Mouse (Mus musculus): Measurements from ENCODE around the gene Dcdc2a. TPM values are rescaled to one million over a fixed set of nuclear protein-coding genes. Genes with fewer than 3 reads are reported as not detected.

The Dcdc2a gene
- polyA plus RNA-seq, 1 experiment from 2014 or later: 1.4 TPM

- H3K36me3 ChIP-seq (ENCODE audit: control insufficient read depth, insufficient read depth, low read length): no peaks in the 10 kb centered on the region
- H3K4me1 ChIP-seq (ENCODE audit: control insufficient read depth, insufficient read depth, low read length): no peaks in the 10 kb centered on the region
- no peak overlapping the region for H3K27ac ChIP-seq (ENCODE audit: low read depth, low read length)
- H3K9me3 ChIP-seq (replicated peaks; ENCODE audit: control insufficient read depth, low read length): no peaks in the 10 kb centered on the region
- H3K27me3 ChIP-seq (replicated peaks; ENCODE audit: control insufficient read depth, insufficient read depth, low read length): no peaks in the 10 kb centered on the region
- ATAC-seq: no peak
- H3K4me3 ChIP-seq (ENCODE audit: low read depth, low read length): no peak overlapping the region
- H3K9ac ChIP-seq (ENCODE audit: low read length): no peak overlapping the region
- DNase-seq (ENCODE audit: low spot score): no peak
- WGBS: 94% methylated on average over 10 of the region's 10 CpGs
- H3K4me2 ChIP-seq (ENCODE audit: low read length): no peak overlapping the region
Observed at GRCm38 (mm10) chr13:25195706-25196105, 139.9 kb downstream of the Dcdc2a start.

GRCm38 (mm10) chr13:25199916-25200315 is 144.1 kb downstream of the Dcdc2a start:
- 72% methylated on average over 3 of the region's 3 CpGs for WGBS

GRCm38 (mm10) chr13:25206950-25207349 is 151.1 kb downstream of the Dcdc2a start:
- ATAC-seq: no peak
- no peaks in the 10 kb centered on the region for H3K9me3 ChIP-seq (replicated peaks; ENCODE audit: control insufficient read depth, low read length)
- H3K27ac ChIP-seq (ENCODE audit: low read depth, low read length): no peak overlapping the region
- 87% methylated on average over 5 of the region's 5 CpGs for WGBS
- no peak overlapping the region for H3K4me3 ChIP-seq (ENCODE audit: low read depth, low read length)
- H3K9ac ChIP-seq (ENCODE audit: low read length): no peak overlapping the region
- H3K27me3 ChIP-seq (replicated peaks; ENCODE audit: control insufficient read depth, insufficient read depth, low read length): no peaks in the 10 kb centered on the region
- no peak overlapping the region for H3K4me2 ChIP-seq (ENCODE audit: low read length)
- DNase-seq (ENCODE audit: low spot score): no peak
- no peaks in the 10 kb centered on the region for H3K36me3 ChIP-seq (ENCODE audit: control insufficient read depth, insufficient read depth, low read length)
- H3K4me1 ChIP-seq (ENCODE audit: control insufficient read depth, insufficient read depth, low read length): no peaks in the 10 kb centered on the region

More at GRCm38 (mm10) chr13:25199916-25200315, 144.1 kb downstream of the Dcdc2a start:
- H3K4me3 ChIP-seq (ENCODE audit: low read depth, low read length): no peak overlapping the region
- no peak overlapping the region for H3K9ac ChIP-seq (ENCODE audit: low read length)
- no peaks in the 10 kb centered on the region for H3K4me1 ChIP-seq (ENCODE audit: control insufficient read depth, insufficient read depth, low read length)
- no peaks in the 10 kb centered on the region for H3K36me3 ChIP-seq (ENCODE audit: control insufficient read depth, insufficient read depth, low read length)
- DNase-seq (ENCODE audit: low spot score) (no peak), ATAC-seq (no peak)
- no peaks in the 10 kb centered on the region for H3K9me3 ChIP-seq (replicated peaks; ENCODE audit: control insufficient read depth, low read length)
- H3K4me2 ChIP-seq (ENCODE audit: low read length): no peak overlapping the region
- H3K27me3 ChIP-seq (replicated peaks; ENCODE audit: control insufficient read depth, insufficient read depth, low read length): no peaks in the 10 kb centered on the region
- no peak overlapping the region for H3K27ac ChIP-seq (ENCODE audit: low read depth, low read length)

- Histone ChIP-seq H3K4me3 (ENCODE audit: low read depth, low read length) (no peak overlapping the region), H3K27ac (ENCODE audit: low read depth, low read length) (no peak overlapping the region), H3K36me3 (ENCODE audit: control insufficient read depth, insufficient read depth, low read length) (no peaks in the 10 kb centered on the region), H3K9ac (ENCODE audit: low read length) (no peak overlapping the region), H3K4me1 (ENCODE audit: control insufficient read depth, insufficient read depth, low read length) (no peaks in the 10 kb centered on the region), H3K4me2 (ENCODE audit: low read length) (no peak overlapping the region), H3K27me3 (replicated peaks; ENCODE audit: control insufficient read depth, insufficient read depth, low read length) (no peaks in the 10 kb centered on the region), H3K9me3 (replicated peaks; ENCODE audit: control insufficient read depth, low read length) (no peaks in the 10 kb centered on the region)
- WGBS: 86% methylated on average over 1 of the region's 1 CpGs
- no peak for DNase-seq (ENCODE audit: low spot score)
- ATAC-seq: no peak
Observed at GRCm38 (mm10) chr13:25218394-25218793, 162.6 kb downstream of the Dcdc2a start.

- Histone ChIP-seq H3K9me3 (replicated peaks; ENCODE audit: control insufficient read depth, low read length) (no peaks in the 10 kb centered on the region), H3K27me3 (replicated peaks; ENCODE audit: control insufficient read depth, insufficient read depth, low read length) (no peaks in the 10 kb centered on the region), H3K27ac (ENCODE audit: low read depth, low read length) (no peak overlapping the region), H3K4me1 (ENCODE audit: control insufficient read depth, insufficient read depth, low read length) (no peaks in the 10 kb centered on the region), H3K4me2 (ENCODE audit: low read length) (no peak overlapping the region), H3K36me3 (ENCODE audit: control insufficient read depth, insufficient read depth, low read length) (no peaks in the 10 kb centered on the region), H3K4me3 (ENCODE audit: low read depth, low read length) (no peak overlapping the region), H3K9ac (ENCODE audit: low read length) (no peak overlapping the region)
- WGBS: 72% methylated on average over 5 of the region's 5 CpGs
- no peak for ATAC-seq
- DNase-seq (ENCODE audit: low spot score): no peak
Observed at GRCm38 (mm10) chr13:25220186-25220787, 164.5 kb downstream of the Dcdc2a start.

GRCm38 (mm10) chr13:25251893-25252292 is 196.1 kb downstream of the Dcdc2a start:
- Histone ChIP-seq H3K9ac (ENCODE audit: low read length) (no peak overlapping the region), H3K4me3 (ENCODE audit: low read depth, low read length) (no peak overlapping the region), H3K36me3 (ENCODE audit: control insufficient read depth, insufficient read depth, low read length) (no peaks in the 10 kb centered on the region), H3K9me3 (replicated peaks; ENCODE audit: control insufficient read depth, low read length) (no peaks in the 10 kb centered on the region), H3K27me3 (replicated peaks; ENCODE audit: control insufficient read depth, insufficient read depth, low read length) (no peaks in the 10 kb centered on the region), H3K4me2 (ENCODE audit: low read length) (no peak overlapping the region), H3K27ac (ENCODE audit: low read depth, low read length) (no peak overlapping the region), H3K4me1 (ENCODE audit: control insufficient read depth, insufficient read depth, low read length) (no peaks in the 10 kb centered on the region)
- DNase-seq (ENCODE audit: low spot score) (peak; percentile 54), ATAC-seq (peak; percentile 81)
- WGBS: 45% methylated on average over 1 of the region's 1 CpGs

GRCm38 (mm10) chr13:25254478-25255263 is 198.9 kb downstream of the Dcdc2a start:
- H3K4me3 ChIP-seq (ENCODE audit: low read depth, low read length): no peak overlapping the region
- ATAC-seq (no peak), DNase-seq (ENCODE audit: low spot score) (no peak)
- no peak overlapping the region for H3K4me2 ChIP-seq (ENCODE audit: low read length)
- H3K9ac ChIP-seq (ENCODE audit: low read length): no peak overlapping the region
- H3K4me1 ChIP-seq (ENCODE audit: control insufficient read depth, insufficient read depth, low read length): no peaks in the 10 kb centered on the region
- no peaks in the 10 kb centered on the region for H3K9me3 ChIP-seq (replicated peaks; ENCODE audit: control insufficient read depth, low read length)
- H3K27ac ChIP-seq (ENCODE audit: low read depth, low read length): no peak overlapping the region
- no peaks in the 10 kb centered on the region for H3K36me3 ChIP-seq (ENCODE audit: control insufficient read depth, insufficient read depth, low read length)
- H3K27me3 ChIP-seq (replicated peaks; ENCODE audit: control insufficient read depth, insufficient read depth, low read length): no peaks in the 10 kb centered on the region
- 89% methylated on average over 9 of the region's 9 CpGs for whole genome bisulfite sequencing

- no peaks in the 10 kb centered on the region for H3K36me3 ChIP-seq (ENCODE audit: control insufficient read depth, insufficient read depth, low read length)
- no peak overlapping the region for H3K4me3 ChIP-seq (ENCODE audit: low read depth, low read length)
- H3K9me3 ChIP-seq (replicated peaks; ENCODE audit: control insufficient read depth, low read length): no peaks in the 10 kb centered on the region
- H3K27ac ChIP-seq (ENCODE audit: low read depth, low read length): no peak overlapping the region
- DNase-seq (ENCODE audit: low spot score) (no peak), ATAC-seq (no peak)
- no peaks in the 10 kb centered on the region for H3K27me3 ChIP-seq (replicated peaks; ENCODE audit: control insufficient read depth, insufficient read depth, low read length)
- no peaks in the 10 kb centered on the region for H3K4me1 ChIP-seq (ENCODE audit: control insufficient read depth, insufficient read depth, low read length)
- WGBS: 78% methylated on average over 6 of the region's 6 CpGs
- H3K4me2 ChIP-seq (ENCODE audit: low read length): no peak overlapping the region
- no peak overlapping the region for H3K9ac ChIP-seq (ENCODE audit: low read length)
Observed at GRCm38 (mm10) chr13:25257608-25258007, 201.8 kb downstream of the Dcdc2a start.
